Mouse (Mus musculus): ENCODE results near the gene R3hcc1l.

GRCm38 (mm10) chr19:42628068-42628467, 109.5 kb downstream of the R3hcc1l start:
- no peak for TF ChIP-seq CTCF (IDR thresholded peaks at IDR 0.05; ENCODE audit: low read depth)
- no peak for TF ChIP-seq EP300 (IDR thresholded peaks at IDR 0.05; ENCODE audit: low read depth)

Measured in liver, embryonic 14.5 days (tissue).